Mouse (Mus musculus): ENCODE measurements around the gene Nme4. TPM values are rescaled to one million over a fixed set of nuclear protein-coding genes. Genes with fewer than 3 reads are reported as not detected.

Gene Nme4
- polyA plus RNA-seq, 1 experiment from 2014 or later: 30.9 TPM

DNA sequence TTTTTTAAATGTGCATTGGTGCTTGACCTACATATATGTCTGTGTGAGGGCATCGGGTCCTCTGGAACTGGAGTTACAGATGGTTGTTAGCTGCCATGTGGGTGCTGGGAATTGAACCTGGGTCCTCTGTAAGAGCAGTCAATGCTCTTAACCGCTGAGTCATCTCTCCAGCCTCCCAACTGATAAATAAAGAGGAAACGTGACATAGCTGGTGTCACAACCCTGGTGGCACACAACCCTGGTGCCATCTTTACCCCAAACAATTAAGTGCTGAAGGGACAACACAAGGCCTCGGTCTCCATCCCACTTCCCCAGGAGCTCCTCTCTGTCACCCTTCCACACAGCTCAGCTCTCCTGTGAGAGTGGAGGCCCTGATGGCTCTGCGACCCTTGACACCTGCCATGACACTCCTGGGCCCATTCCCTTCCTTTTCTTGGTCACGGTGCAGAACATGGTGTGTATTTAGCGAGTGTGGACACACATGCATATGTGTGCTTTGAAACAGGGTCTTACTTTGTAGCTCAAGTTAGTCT lies 28.8 kb downstream of the Nme4 start:
- Histone ChIP-seq H3K36me3 (ENCODE audit: control insufficient read depth, insufficient read depth, low read length) (peaks cover 2% of the 10 kb centered on the region; the same call in 1 of the 2 replicates), H3K4me3 (ENCODE audit: low read depth, low read length) (no peak overlapping the region), H3K27me3 (ENCODE audit: control insufficient read depth, insufficient read depth, low read length) (no peaks in the 10 kb centered on the region), H3K27ac (replicated peaks) (no peak overlapping the region), H3K9ac (ENCODE audit: low read length) (no peak overlapping the region), H3K4me2 (replicated peaks; ENCODE audit: low read depth) (peak overlapping the region; percentile 98; the same call in 1 of the 2 replicates), H3K9me3 (ENCODE audit: control insufficient read depth, low read length) (no peaks in the 10 kb centered on the region), H3K4me1 (replicated peaks; ENCODE audit: control insufficient read depth, insufficient read depth) (peaks cover 10% of the 10 kb centered on the region)
- no peak for TF ChIP-seq CTCF (IDR thresholded peaks at IDR 0.05; ENCODE audit: low read depth)
- TF ChIP-seq EP300 (optimal IDR thresholded peaks at IDR 0.05): no peak
- DNase-seq (ENCODE audit: low spot score) (no peak), ATAC-seq (ENCODE audit: low FRiP score, low TSS enrichment) (no peak)
- WGBS: 92% methylated on average over 7 of the region's 7 CpGs

DNA sequence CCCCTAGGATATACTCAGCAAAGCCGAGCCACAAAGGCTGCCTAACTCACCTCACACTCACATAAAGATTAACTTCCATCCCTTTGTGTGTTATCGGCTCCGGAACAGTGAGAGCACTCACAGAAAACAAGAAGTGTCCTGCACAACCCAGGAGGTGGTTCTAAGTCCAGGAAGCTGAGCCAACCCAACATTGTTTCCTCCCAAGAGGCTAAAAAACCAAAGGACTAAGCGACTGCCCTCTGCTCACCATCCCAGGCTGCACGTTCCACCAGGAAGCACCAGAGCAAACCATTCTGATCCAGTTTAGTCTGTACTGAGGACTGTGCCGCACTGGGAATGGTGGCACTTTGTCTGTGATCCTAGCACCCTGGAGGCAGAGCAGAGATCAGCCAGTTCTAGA lies 30.5 kb downstream of the Nme4 start:
- Histone ChIP-seq H3K4me2 (replicated peaks; ENCODE audit: low read depth) (no peak overlapping the region), H3K4me1 (replicated peaks; ENCODE audit: control insufficient read depth, insufficient read depth) (peaks cover 10% of the 10 kb centered on the region), H3K27ac (replicated peaks) (no peak overlapping the region), H3K4me3 (ENCODE audit: low read depth, low read length) (no peak overlapping the region), H3K9ac (ENCODE audit: low read length) (no peak overlapping the region), H3K27me3 (ENCODE audit: control insufficient read depth, insufficient read depth, low read length) (no peaks in the 10 kb centered on the region), H3K36me3 (ENCODE audit: control insufficient read depth, insufficient read depth, low read length) (peaks cover 2% of the 10 kb centered on the region; the same call in 1 of the 2 replicates), H3K9me3 (ENCODE audit: control insufficient read depth, low read length) (no peaks in the 10 kb centered on the region)
- 59% methylated on average over 6 of the region's 6 CpGs for WGBS
- TF ChIP-seq EP300 (optimal IDR thresholded peaks at IDR 0.05): no peak
- no peak for TF ChIP-seq CTCF (IDR thresholded peaks at IDR 0.05; ENCODE audit: low read depth)
- DNase-seq (ENCODE audit: low spot score) (no peak), ATAC-seq (ENCODE audit: low FRiP score, low TSS enrichment) (no peak)

DNA sequence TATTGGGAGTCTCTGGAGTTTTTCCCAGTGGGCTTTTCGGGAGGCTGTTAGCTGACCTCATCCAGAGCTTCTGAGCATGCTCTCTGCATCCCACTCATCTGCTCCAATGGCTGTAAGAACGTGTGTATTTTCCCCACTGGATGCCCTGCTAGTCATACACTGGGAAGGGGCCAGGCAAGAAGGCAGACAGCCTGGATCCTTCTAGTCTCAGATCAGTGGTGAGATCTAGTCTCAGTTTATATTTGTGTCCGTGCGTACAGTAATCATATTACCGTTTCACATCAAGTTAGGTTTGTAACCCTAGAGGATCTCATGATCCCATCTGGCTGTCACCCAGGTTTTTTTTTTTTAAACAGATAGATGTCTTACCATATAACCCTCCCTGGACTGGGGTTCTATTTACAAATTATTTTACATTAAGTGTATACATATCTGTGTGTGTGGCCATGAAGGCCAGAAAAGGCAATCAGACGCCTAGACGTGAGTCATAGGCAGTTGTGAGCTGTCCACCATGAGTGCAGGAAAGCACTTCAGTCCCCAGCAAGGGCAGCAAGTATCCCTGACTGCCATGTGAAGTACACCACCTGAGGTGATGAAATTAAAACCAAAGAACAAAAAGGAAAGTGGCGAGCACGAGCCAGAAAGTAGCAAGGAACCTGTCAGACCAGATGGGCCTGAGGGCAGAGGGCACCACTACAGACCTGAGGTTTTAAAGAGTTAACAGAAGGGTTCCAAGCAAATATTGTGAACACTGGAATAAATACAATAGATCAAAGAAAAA lies 37.4 kb downstream of the Nme4 start:
- 56% methylated on average over 9 of the region's 9 CpGs for WGBS
- H3K27me3 ChIP-seq (ENCODE audit: control insufficient read depth, insufficient read depth, low read length): no peaks in the 10 kb centered on the region

DNA sequence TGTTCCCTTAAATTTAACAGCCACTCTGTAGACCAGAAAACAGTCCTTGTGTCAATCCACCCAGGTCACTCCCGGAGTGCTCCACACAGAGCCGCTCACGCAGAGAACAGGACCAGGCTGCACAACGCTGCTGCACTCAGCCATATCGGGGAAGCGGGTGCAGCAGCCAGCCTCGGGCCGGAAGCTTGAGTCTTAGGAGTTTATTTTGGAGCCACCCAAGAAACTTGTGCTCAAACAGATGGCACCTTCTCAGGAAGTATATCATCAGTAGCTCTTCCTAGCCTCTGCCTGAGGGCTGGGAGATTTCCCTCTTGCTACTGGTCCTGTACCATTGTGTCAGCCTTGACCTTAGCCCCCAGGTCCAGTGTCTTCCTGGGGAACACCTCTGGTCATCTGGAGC lies 38.1 kb downstream of the Nme4 start:
- ATAC-seq (ENCODE audit: low FRiP score, low TSS enrichment): no peak
- TF ChIP-seq EP300 (optimal IDR thresholded peaks at IDR 0.05): no peak
- TF ChIP-seq CTCF (IDR thresholded peaks at IDR 0.05; ENCODE audit: low read depth): no peak
- WGBS: 89% methylated on average over 8 of the region's 8 CpGs

More for the DNA sequence above, 37.4 kb downstream of the Nme4 start:
- DNase-seq (ENCODE audit: low spot score) (no peak), ATAC-seq (ENCODE audit: low FRiP score, low TSS enrichment) (0 out of 2 replicates have a peak, but pooled peaks have one; percentile 10)
- Histone ChIP-seq H3K4me2 (replicated peaks; ENCODE audit: low read depth) (no peak overlapping the region), H3K4me3 (ENCODE audit: low read depth, low read length) (no peak overlapping the region), H3K4me1 (replicated peaks; ENCODE audit: control insufficient read depth, insufficient read depth) (no peaks in the 10 kb centered on the region), H3K36me3 (ENCODE audit: control insufficient read depth, insufficient read depth, low read length) (no peaks in the 10 kb centered on the region), H3K27ac (replicated peaks) (no peak overlapping the region), H3K9ac (ENCODE audit: low read length) (no peak overlapping the region), H3K9me3 (ENCODE audit: control insufficient read depth, low read length) (no peaks in the 10 kb centered on the region)
- TF ChIP-seq EP300 (optimal IDR thresholded peaks at IDR 0.05): no peak
- TF ChIP-seq CTCF (IDR thresholded peaks at IDR 0.05; ENCODE audit: low read depth): no peak

DNA sequence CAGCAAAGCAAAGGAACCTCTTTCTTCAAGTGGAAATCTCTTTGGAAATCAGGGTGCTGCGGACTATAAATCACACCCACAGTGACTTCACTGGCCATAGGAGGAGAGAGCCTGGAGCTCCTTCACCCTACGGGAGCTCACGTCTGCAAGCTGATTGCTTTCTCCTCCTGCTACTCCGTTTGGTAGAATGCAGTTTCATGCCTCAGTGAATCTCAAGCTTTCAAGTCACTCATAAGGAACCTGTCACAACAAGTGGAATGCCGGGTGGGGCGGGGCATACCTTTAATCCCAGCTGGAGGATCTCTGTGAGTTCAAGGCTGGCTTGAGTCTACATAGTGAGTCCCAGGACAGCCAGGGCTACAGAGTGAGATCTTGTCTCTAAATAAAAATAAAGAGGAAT lies 40.2 kb downstream of the Nme4 start:
- no peak overlapping the region for H3K4me3 ChIP-seq (ENCODE audit: low read depth, low read length)
- no peaks in the 10 kb centered on the region for H3K9me3 ChIP-seq (ENCODE audit: control insufficient read depth, low read length)
- WGBS: 69% methylated on average over 6 of the region's 6 CpGs
- H3K4me1 ChIP-seq (replicated peaks; ENCODE audit: control insufficient read depth, insufficient read depth): no peaks in the 10 kb centered on the region
- TF ChIP-seq CTCF (IDR thresholded peaks at IDR 0.05; ENCODE audit: low read depth) (no peak), EP300 (optimal IDR thresholded peaks at IDR 0.05) (no peak)
- H3K36me3 ChIP-seq (ENCODE audit: control insufficient read depth, insufficient read depth, low read length): no peaks in the 10 kb centered on the region
- no peak overlapping the region for H3K4me2 ChIP-seq (replicated peaks; ENCODE audit: low read depth)
- no peak overlapping the region for H3K9ac ChIP-seq (ENCODE audit: low read length)
- H3K27me3 ChIP-seq (ENCODE audit: control insufficient read depth, insufficient read depth, low read length): no peaks in the 10 kb centered on the region
- DNase-seq (ENCODE audit: low spot score) (no peak), ATAC-seq (ENCODE audit: low FRiP score, low TSS enrichment) (no peak)
- H3K27ac ChIP-seq (replicated peaks): no peak overlapping the region

More for the DNA sequence above, 38.1 kb downstream of the Nme4 start:
- Histone ChIP-seq H3K27ac (replicated peaks) (no peak overlapping the region; the same call in 1 of the 2 replicates), H3K36me3 (ENCODE audit: control insufficient read depth, insufficient read depth, low read length) (no peaks in the 10 kb centered on the region), H3K4me3 (ENCODE audit: low read depth, low read length) (no peak overlapping the region), H3K27me3 (ENCODE audit: control insufficient read depth, insufficient read depth, low read length) (no peaks in the 10 kb centered on the region), H3K9ac (ENCODE audit: low read length) (no peak overlapping the region), H3K4me1 (replicated peaks; ENCODE audit: control insufficient read depth, insufficient read depth) (no peaks in the 10 kb centered on the region), H3K9me3 (ENCODE audit: control insufficient read depth, low read length) (no peaks in the 10 kb centered on the region), H3K4me2 (replicated peaks; ENCODE audit: low read depth) (no peak overlapping the region)
- DNase-seq (ENCODE audit: low spot score): no peak
